Mouse (Mus musculus) layer of hippocampus, postnatal 36 days (tissue): ENCODE data around the gene Olfr1238. TPM values are rescaled to one million over a fixed set of nuclear protein-coding genes. Genes with fewer than 3 reads are reported as not detected.

ENCODE experiments used
- DNase-seq, 2 experiments: peaks; one replicate each; pipeline ENCODE4 v3.0.0; 2022
- total RNA-seq, 2 experiments: library from RNA; stranded (reverse); gene quantifications; 2 replicates each; pipeline ENCODE4 v1.2.3; 2021

Olfr1238 gene
- total RNA-seq: not detected

GRCm38 (mm10) chr2:89409576-89409975 is at the start of gene Olfr1238:
Gene Olfr1238 (minus strand): TSS chr2:89409676.
- DNase-seq: no peak

GRCm38 (mm10) chr2:89442900-89443299 is 33.4 kb upstream of the Olfr1238 start, which contains the start of gene Olfr1240:
Gene Olfr1240 (minus strand): TSS chr2:89443000.
- DNase-seq: no peak

- DNase-seq: no peak
Observed at GRCm38 (mm10) chr2:89420307-89420706, 10.8 kb upstream of the Olfr1238 start, which contains the start of gene Olfr1239. Gene Olfr1239 (minus strand): TSS chr2:89420407.

- DNase-seq: no peak
Observed at GRCm38 (mm10) chr2:89414557-89414956, 5.1 kb upstream of the Olfr1238 start.

- no peak for DNase-seq
Observed at GRCm38 (mm10) chr2:89400882-89401281, 8.6 kb downstream of the Olfr1238 start.

GRCm38 (mm10) chr2:89364765-89365164 is 44.7 kb downstream of the Olfr1238 start, which contains the start of gene Olfr1234:
Gene Olfr1234 (minus strand): TSS chr2:89364865.
- DNase-seq: no peak

Other genes with a start within 250 kb of the Olfr1238 start
- gene Olfr1224-ps1, start 245.6 kb downstream of the Olfr1238 start, total RNA-seq: not detected
- not detected for gene Olfr1225, start 235.0 kb downstream of the Olfr1238 start, total RNA-seq
- not detected for gene Olfr1226, start 209.6 kb downstream of the Olfr1238 start, total RNA-seq
- not detected for gene Olfr1228, start 155.6 kb downstream of the Olfr1238 start, total RNA-seq
- gene Olfr1229, start 121.7 kb downstream of the Olfr1238 start, total RNA-seq: not detected
- not detected for gene Olfr1230, start 112.4 kb downstream of the Olfr1238 start, total RNA-seq
- not detected for gene Olfr1231, start 102.6 kb downstream of the Olfr1238 start, total RNA-seq
- gene Olfr1232, start 80.0 kb downstream of the Olfr1238 start, total RNA-seq: not detected
- gene Olfr1233, start 67.3 kb downstream of the Olfr1238 start, total RNA-seq: not detected
- not detected for gene Olfr1234, start 44.8 kb downstream of the Olfr1238 start, total RNA-seq
- not detected for gene Olfr1239, start 10.7 kb upstream of the Olfr1238 start, total RNA-seq
- not detected for gene Olfr1240, start 33.3 kb upstream of the Olfr1238 start, total RNA-seq
- not detected for gene Olfr1241, start 77.5 kb upstream of the Olfr1238 start, total RNA-seq
- gene Olfr1242, start 88.7 kb upstream of the Olfr1238 start, total RNA-seq: not detected
- not detected for gene Olfr1243, start 121.8 kb upstream of the Olfr1238 start, total RNA-seq
- not detected for gene Olfr1245, start 168.8 kb upstream of the Olfr1238 start, total RNA-seq
- gene Olfr1246, start 183.5 kb upstream of the Olfr1238 start, total RNA-seq: not detected
- gene Olfr1247, start 204.5 kb upstream of the Olfr1238 start, total RNA-seq: under 1 TPM; 0.08 to 0.10 TPM
- gene Olfr1248, start 208.6 kb upstream of the Olfr1238 start, total RNA-seq: not detected
- gene Olfr1249, start 225.3 kb upstream of the Olfr1238 start, total RNA-seq: not detected